Mouse (Mus musculus) MN1 (cell line): Measurements from ENCODE around the gene Arpc2.

Experiments
- DNase-seq: peaks from one replicate; pipeline ENCODE4 v3.0.0-alpha.2; 2016; ENCODE audit warnings: low spot score

The Arpc2 gene

DNA sequence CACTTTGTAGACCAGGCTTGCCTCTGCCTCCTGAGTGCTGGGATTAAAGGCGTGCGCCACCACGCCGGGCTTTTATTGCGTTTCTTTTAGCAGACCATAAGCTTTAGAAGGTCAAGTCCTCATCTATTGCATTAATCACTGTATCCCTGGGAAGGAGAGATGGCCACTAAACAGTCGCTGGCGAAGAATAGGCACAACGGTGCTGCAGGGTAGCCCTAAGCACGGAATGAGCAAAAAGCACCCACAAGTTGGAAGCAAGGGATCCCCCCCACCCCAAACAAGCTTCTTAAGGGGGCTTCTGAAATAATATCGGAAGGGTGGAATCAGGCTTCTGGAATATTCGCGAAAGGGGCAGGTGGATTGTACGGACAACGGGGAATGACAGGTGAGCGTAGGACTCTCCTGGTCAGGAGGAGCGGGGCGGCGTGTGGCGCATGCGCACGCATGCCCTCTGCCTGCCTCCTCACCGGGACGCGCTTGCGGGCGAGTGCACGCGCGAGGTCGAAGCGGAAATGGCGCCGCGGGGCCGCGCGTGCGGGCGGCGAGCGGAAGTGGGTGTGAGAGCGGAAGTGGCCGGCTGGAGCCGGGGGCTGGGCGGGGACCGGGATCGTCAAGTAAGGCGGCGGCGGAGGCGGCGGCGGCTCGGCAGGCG, at the start of gene Arpc2:
TSS of gene Arpc2 (plus strand) at position 147 of the 652 bp plus-strand sequence.
- peak; percentile 99 for DNase-seq

DNA sequence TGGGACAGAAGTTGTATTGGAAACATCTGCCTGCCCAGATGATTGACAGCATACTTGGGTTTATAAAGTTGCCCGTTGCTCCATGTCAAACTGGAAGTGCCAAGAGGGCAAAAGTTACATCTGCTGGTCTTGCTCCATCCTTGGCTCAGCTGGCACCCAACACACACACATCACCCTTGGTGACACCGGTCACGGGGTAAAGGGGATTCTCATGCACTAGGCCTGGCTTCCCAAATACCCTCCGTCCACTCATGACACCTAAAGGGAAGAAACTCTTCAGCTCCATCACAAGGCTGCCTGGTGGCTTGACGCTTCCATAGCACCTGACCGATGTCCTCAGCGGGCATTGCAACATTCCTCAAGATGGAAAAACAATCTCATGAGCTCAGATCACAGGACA, 45.4 kb upstream of the Arpc2 start:
- no peak for DNase-seq

DNA sequence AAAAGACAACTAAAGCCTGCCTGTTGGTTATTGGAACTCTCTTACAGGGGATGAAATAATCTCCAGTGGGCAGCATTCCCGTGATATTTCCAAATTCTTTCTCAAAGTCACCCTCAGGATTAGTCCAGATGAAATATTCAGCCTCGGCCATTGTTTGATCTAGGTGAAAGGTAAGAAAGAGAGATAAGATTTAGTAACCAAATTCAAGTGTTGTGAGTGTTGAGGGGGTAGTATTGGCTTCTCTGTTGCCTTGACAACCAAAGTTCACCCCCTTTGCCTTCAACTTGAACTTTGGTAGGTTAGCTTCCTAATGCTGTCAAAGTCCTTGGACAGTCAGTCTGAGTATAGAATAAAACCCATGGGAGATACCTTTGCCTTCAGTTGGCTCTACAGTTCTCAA, 43.2 kb upstream of the Arpc2 start:
- DNase-seq, result no peak

DNA sequence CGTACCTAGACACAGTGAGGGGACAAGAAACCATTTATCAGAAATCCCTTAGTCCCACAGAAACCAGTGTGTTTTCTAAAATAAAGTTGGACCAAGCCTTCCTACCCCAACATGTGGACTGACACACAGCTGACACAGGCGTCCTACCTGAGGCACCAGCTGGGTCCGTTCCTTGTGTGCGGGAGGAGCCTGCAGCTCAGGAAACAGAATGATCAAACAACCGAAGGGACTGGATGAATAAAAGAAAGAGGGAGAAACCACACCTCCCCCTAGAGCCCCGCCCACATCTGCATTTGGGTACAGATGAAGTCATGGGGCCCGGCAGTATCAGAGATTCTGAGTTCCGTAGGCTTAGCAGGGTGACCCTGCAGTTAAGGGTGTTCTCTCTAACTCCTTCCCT, 41.4 kb upstream of the Arpc2 start, which contains the start of gene Cxcr1:
TSS of gene Cxcr1 (minus strand) at position 187 of the 400 bp plus-strand sequence.
- no peak for DNase-seq

DNA sequence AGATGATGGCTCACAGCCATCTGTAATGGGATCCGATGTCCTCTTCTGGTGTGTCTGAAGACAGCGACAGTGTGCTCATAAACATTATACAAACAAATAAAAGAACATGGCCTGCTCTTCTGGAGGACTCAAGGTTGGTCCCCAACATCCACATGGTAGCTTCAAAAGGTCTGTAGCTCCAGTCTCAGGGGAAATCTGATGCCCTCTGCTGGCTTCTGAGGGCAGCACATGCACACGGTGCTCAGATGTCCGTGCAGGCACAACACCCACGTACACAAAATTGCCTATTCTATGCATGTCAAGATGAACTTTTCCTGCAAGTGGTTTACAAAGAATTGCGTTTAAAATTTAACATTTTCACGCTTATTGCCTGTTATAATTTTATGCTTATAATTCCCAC, 39.9 kb upstream of the Arpc2 start:
- DNase-seq, result no peak

DNA sequence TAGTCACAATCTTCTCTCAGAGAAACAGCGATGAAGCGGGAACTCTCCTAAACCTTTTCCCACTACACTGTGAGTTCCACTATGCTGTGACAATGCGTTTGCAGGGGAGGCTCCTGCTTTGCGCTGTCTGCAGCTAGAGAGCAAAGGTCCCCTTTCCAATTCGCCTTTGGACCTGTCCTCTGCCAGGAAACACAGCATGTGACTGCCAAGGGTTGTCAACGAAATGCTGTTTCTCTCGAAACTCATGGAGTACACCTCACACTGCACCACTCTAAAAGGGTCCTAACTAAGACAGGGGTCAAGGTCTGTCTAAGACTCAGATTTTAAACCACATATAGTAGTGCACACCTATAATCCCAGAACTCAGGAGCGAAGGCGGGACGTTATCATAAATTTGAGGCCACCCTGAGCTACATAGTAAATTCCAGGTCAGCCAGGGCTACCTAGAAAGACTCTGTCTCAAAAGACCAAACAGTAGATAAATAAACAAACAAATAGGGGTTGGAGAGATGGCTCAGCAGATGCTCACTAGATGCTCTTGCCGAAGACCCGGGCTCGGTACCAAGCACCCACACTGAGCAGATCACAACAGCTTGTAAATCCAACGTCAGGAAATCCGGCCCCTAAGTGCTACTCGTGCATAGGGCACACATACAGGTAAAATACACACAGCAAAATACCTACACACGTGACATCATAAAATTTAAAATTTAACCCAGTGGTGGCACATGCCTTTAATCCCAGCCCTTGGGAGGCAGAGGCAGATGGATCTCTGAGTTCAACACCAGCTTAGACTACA, 39.1 kb upstream of the Arpc2 start:
- no peak for DNase-seq

DNA sequence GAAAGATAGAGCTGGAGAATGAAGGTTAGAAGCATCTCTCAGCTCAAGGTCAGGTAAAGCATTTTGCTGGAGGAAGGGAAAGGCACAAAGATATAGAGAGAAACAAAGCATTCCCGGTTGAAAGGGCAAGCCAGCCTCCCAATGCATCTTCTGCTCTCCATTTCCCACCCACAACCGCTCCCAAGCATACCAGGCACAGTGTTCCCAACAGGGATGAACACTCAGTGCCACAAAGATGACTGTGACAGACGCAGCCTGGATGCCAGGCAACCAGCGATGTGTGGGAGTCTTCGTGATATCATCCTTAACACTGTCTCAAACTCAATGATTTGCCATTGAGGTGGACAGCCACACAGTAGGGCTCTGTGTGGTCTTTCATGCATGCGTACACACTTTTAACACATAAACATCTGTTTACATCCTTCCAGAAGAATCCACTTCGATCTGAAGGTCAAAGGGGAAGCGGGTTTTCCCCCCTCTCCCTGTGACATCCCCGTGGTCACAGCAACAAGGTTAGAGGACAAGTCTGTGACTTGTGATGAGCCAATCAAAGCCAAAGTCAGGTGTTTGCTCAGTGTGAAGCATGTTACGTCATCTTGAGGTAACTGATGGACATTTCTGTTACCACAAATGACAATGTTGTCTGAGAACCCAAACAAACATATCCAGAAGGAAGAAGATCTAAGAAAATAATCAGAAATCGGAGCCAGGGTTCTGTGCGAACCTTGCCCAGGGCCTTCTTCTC, 38.0 kb upstream of the Arpc2 start:
- no peak for DNase-seq

DNA sequence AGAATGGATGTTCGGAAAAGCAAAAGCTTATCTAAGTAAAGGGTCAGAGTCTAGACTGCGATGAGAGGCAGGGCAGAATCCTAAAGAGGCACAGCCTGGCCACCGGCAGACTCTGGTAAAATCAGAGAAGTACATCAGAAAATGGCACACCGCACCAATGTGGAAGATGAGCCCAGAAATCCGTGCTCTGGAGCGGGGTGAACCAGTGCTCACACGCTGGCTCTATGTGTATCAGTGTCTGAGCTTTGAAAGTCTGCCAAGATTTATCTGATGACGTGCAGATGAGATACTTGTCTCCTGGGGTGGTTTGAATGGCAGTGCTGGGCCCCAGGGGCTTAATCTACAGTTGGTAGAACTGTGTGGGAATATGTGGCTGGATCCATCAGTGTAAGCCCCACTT, 36.8 kb upstream of the Arpc2 start:
- no peak for DNase-seq

DNA sequence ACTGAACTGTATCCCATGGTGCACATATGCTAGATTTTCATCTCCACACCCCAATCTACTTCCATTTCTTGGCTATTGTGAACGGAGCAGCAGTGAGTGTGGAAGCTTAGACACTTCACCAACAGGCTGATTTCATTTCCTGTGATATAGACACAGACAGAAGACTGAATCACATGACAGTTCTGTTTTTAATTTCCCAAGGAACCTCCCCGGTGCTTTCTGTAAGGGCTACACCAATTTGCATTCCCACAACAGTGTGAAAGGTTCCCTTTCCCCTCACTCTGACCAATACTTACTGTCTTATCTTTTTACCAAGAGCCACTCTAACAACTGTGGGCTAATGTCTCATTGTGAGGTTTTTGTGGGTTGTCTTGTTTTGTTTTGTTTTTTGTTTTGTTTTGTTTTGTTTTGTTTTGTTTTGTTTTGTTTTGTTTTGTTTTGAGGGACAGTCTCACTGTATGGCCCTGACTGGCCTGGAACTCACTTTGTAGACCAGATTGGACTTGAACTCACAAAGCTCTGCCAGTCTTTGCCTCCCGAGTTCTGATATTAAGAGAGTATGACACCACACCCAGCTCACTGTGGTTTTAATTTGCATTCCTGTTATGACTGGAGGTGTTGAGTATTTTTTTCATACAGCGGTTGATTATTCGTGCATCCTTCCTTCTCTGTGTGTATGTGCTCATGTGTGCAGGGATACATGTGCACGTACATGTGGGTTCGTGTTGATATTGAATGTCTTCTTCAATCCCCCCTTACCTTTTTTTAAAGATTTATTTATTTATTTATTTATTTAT, 34.6 kb upstream of the Arpc2 start:
- DNase-seq, result no peak

DNA sequence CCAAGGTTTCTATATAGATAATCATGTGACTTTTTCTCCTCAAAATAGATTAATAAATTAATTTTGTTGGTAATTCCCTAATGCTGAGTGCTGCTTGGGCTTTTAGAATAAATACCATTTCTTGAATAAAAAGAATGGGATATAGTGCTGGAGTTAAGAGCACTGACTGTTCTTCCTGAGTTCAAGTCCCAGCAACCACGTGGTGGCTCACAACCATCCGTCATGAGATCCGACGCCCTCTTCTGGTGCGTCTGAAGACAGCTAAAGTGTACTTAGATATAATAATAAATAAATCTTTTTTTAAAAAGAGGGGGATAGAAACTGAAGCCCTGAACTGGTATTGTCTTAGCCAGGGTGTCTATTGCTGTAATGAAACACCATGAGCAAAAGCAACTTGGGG, 32.4 kb upstream of the Arpc2 start:
- no peak for DNase-seq

DNA sequence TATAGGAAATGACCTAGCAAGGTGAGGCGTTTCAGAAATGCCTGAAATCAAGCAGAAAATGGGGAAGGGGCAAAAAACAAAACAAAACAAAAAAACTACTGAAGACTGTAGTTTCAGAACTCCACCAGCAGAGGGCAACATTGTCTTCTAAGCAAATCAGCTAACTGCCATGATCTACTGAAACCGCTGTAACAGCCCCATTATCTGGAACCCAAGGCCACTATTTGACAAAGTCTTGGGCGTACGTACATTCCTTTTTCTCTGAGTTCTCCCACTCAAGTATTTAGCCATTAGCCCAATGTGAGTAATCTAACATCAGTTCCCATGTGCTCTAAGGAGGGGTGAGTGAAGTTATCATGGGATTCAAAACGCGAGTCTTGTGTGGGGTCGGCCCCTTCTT, 30.0 kb upstream of the Arpc2 start:
- DNase-seq, result peak; percentile 68

DNA sequence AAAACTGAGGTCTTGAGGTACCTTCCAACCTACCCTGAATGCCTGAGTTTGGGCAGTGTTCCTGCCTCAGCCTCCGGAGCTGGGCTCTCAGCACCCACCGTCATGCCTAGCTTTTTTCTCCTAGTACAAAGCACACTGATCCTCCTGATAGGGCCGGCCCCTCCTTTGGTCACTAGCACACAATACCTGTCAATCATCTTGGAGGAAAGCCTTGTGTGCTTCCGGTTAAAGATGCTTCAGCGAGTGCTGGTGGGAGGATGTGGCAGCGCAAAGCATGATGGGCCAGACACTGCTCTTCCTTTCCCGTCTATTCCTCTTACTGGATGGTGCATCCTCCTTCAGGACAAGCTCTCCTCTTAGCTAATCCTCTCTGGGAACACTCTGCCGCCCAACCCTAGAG, 29.2 kb upstream of the Arpc2 start:
- DNase-seq, result no peak

DNA sequence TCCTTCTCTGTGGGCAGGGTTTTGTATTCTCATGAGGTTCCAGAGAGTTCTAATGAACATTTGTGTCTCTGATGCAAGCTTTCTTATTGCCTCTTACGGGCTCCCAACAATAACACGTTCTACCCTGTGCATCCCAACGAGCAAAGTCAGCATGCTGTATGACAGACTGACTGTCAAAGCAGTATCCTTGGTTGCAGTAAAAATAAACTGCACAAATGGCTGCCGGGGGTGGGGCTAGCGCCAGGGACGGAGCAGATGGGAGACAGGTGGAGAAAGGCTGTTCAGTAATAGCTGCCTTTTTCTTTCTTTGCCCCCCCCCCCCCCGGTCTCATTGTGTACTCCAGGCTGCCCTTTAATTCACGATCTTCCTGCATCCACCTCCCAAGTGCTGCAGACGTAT, 28.0 kb upstream of the Arpc2 start:
- no peak for DNase-seq

DNA sequence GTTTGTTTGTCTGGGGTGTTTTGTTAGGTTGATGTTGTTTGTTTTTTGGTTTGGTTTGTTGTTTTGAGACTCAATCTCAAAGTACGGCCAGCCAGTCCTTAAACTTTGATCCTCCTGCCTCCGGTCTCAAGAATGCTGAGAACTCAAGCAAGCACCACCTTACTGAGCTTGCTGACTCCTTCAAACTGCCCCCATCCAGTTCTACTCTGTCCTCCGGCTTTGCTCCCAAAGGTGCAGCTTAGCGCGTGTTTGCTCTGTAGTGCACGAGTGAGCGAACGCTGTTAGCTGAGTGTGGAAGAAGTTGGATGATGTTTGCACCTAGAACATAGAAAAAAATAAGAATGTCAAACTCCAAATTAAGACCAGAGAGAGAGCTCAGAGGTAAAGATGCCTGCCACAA, 26.9 kb upstream of the Arpc2 start:
- no peak for DNase-seq

DNA sequence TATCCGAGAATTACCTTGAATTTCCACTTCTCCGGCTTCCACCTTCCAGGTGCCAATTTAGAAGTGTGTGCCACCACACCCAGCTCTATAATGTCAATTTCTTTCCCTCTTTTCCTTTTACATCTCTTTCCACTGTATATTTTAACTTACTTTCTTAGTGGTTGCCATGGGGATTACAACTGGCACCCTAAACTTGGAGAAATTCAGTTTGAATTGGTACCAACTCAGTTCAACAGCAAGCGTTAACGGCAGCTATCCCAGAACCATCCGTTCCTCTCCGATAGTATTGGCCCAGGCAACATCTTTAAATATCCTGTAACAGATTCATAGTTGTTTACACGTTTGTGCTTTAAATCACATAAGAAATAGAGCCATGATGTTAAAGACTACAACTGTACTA, 16.0 kb upstream of the Arpc2 start:
- DNase-seq, result no peak

DNA sequence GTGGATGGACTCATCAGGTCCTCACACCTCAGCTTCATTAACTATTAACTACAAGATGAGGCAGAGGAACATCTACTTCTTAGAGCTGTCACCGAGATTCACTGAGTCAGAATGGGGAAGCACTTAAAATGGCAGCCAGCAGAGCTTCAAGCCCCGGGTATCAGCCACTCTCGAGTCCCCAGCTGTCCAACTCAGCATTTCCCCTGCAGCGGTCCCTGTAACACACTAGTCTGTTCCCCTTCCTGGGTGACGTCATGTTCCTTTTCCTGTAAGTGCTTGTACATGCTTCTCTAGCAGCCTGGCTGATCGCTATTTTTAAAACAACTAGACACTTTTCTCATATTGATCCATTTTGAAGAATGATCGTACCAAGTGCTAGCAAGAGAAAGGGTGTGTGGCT, 8.6 kb upstream of the Arpc2 start:
- no peak for DNase-seq

DNA sequence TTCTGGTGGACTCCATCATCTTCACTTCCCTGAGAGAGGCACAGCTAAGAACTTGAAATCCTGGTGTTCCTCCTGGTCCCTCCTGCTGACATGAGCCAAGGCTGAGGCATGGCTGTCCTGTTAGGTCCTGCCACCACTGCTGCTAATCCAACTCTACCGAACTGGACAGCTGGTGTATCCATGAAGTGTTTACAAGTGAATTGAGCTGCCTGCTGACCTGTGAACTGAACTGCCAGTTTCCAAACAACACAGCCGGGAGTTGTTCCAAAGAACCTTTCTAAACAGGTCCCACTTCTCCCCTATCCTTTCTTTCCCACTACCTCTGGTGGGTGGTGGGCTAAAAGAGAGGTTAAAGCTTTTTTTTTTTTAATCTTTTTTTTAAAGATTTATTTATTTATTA, 5.9 kb upstream of the Arpc2 start:
- DNase-seq, result no peak

DNA sequence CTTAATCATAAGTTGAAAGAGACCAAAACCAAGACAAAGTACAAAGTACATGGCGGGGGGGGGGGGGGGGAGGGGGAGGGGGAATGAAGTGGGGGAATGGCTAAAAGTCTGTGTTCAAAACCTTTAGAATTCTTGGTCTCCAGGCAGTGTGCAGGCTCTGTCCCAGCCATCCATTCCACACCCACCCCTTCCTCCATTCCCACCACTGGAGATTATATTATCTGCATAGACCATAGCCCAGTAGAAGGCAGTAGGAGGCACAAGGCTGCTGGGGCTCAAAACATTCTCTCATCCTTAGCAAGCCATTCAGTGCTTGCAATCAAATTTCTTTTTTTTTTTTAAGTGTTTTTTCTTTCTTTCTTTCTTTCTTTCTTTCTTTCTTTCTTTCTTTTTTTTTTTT, 4.9 kb upstream of the Arpc2 start:
- no peak for DNase-seq

DNA sequence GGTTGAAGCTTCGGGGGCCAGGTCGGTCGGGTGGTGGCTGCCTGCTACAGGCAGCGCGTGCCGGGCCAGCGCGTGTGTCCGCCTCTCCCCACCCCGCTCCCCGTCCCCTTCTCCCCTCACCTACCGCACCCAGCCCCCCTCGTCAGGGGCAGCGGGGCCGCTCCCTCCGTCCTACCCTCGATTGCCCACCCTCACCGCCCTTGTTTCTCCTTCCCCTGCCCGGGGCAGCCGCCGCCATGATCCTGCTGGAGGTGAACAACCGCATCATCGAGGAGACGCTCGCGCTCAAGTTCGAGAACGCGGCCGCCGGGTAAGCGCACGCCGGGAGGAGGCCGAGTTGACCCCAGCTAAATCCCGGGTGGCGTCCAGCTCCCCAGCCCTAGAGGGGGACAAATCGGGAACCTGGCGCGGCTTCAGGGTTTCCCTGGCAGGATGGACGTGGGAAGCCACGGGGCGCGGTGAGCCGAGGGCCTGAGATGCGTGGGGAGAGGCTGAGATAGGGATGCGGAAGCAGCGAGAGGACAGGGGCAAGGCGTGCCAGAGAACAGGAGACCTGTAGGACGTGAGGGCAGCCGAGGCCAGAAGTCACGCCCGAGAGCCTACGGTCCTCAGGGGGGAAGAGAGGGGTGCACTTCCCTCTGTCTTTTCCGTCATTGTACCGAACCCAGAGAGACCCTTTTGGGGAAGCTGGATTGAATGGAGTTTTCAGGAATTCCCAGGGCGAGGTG, 870 bp downstream of the Arpc2 start:
- peak; percentile 46 for DNase-seq

DNA sequence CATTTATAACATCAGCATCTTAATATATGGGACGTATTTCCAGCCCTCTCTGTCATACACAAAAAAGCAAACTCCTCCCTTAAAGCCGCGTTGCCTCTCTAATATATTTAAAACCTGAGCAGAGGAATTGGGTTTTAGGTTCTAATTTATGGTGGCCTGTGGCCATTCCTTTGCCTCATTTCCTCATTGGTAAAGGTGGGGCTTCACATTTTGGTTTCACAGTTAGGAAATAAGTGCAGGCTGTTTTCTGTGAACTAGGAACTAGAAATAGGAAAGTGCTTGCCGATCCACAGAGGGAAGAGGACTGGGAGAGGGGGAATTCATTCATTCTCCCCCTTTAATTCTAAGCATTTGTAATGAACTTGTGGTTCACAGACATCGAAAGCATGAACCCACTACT, 1.8 kb downstream of the Arpc2 start:
- no peak for DNase-seq

DNA sequence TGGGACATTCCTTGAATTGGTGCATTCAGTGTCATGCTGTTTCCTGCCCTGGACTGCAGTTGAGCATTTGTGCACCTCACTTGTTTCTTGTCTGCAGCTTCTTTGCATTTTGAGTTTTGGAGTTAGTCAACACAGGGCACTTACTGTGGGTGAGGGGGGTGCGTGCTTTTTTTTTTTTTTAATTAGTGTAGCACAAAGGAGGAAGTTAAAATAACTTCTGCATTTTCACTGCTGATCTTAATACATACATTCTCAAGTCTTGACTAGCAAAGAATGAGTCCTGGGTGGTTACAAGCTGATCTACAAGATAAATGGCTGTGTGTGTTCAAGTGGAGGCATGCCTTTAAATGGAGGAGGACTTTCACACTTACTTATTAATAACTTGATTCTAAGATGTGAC, 2.3 kb downstream of the Arpc2 start:
- no peak for DNase-seq

DNA sequence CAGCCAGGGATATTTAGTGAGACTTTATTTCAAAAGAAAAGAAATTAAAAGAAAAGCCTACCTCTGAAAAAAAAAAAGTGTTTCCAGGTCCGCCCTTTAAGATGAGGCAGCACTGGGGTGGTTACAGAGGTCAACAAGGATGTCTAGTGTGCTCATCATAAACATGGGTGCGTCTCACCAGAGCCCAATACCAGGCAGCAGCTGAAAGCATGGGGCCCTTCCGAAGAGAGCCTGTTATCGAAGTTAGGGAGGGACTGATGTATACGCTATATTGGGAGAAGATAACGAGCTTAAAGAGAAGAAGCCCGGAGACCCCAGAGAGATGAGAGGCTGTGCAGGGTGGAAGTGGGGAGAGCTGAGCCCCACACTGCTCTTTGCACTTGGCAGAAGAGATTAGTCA, 3.3 kb downstream of the Arpc2 start:
- DNase-seq, result no peak
